Mouse (Mus musculus): Measurements from ENCODE around the gene Slc2a4.

DNA sequence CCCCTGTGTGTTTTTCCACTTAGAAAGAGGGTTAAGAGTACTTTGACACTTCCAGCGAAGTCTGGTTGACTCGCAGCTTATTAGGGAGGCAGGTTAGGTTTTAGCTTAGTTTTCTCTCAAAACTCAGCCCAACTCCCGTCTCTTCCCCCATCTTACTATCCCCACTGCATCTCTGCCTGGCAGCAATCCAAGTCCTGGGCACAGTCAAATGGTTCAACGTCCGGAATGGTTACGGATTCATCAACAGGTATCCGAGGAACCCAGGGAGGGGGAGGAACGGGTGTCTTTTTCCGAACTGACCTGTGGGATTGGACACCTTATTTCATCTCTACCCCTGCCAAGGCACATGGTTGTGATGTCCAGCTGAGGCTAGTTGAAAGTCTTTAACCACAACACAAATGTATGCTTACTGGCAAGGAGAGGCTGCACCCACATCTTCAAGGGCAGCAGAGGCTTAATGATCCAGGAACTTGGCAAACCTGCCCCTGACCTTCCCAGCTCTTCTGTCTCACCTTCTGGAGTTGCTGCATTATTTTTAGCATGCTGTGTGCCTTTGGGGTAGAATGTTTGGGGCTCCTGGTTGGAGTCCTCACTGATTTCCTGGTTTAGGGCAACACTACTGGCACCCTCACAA lies 11.2 kb downstream of the Slc2a4 start:
- no peak for TF ChIP-seq POLR2A (IDR thresholded peaks at IDR 0.05; ENCODE audit: insufficient read length, low read depth)
- no peak for TF ChIP-seq TCF12 (IDR thresholded peaks at IDR 0.05; ENCODE audit: insufficient read depth, poor library complexity, severe bottlenecking)
- TF ChIP-seq USF1 (IDR thresholded peaks at IDR 0.05; ENCODE audit: low read depth), result no peak
- TF ChIP-seq MYOD1 (IDR thresholded peaks at IDR 0.05; ENCODE audit: control insufficient read depth in 1 of 3, insufficient read length in 2 of 3, low read depth in 2 of 3), result no peak
- no peak for TF ChIP-seq MAX (IDR thresholded peaks at IDR 0.05; ENCODE audit: low read depth)
- TF ChIP-seq MYOG (IDR thresholded peaks at IDR 0.05; ENCODE audit: control insufficient read depth in 1 of 3, insufficient read depth in 1 of 3, insufficient read length in 2 of 3, low read depth in 2 of 3), result no peak
- no peak for TF ChIP-seq E2F4 (IDR thresholded peaks at IDR 0.05; ENCODE audit: insufficient read depth)
